Mouse (Mus musculus) limb, embryonic 12.5 days (tissue): ENCODE measurements around the gene Bpifb2. TPM values are rescaled to one million over a fixed set of nuclear protein-coding genes. Genes with fewer than 3 reads are reported as not detected.

Experiments used
- ATAC-seq: fragments of 200-750 bp; cut with Nextera tagmentation; 2 replicates; pipeline ENCODE4 v1.8.0; 2017; ENCODE audit warnings: low read depth, moderate TSS enrichment; ENCODE audit not compliant: insufficient number of reproducible peaks, insufficient read depth, low FRiP score, low TSS enrichment
- H3K27ac ChIP-seq: fragments of 300-500 bp; sonication (generic); 2 replicates; pipeline ENCODE4 v1.5.1; 2016; ENCODE audit warnings: mild to moderate bottlenecking, moderate library complexity
- H3K27me3 ChIP-seq: fragments of 300-500 bp; sonication (generic); 2 replicates; pipeline ENCODE4 v1.6.1; 2016; ENCODE audit warnings: mild to moderate bottlenecking, moderate library complexity
- H3K36me3 ChIP-seq: fragments of 300-500 bp; sonication (generic); 2 replicates; pipeline ENCODE4 v1.6.1; 2016; ENCODE audit warnings: mild to moderate bottlenecking, moderate library complexity
- H3K4me1 ChIP-seq: fragments of 300-500 bp; sonication (generic); replicated peaks from 2 replicates; pipeline ENCODE4 v1.6.1; 2016
- H3K4me2 ChIP-seq: fragments of 300-500 bp; sonication (generic); 2 replicates; pipeline ENCODE4 v1.6.1; 2016; ENCODE audit warnings: mild to moderate bottlenecking, moderate library complexity
- H3K4me3 ChIP-seq: fragments of 300-500 bp; sonication (generic); replicated peaks from 2 replicates; pipeline ENCODE4 v1.5.1; 2016; ENCODE audit warnings: mild to moderate bottlenecking
- H3K9ac ChIP-seq: fragments of 300-500 bp; sonication (generic); replicated peaks from 2 replicates; pipeline ENCODE4 v1.6.1; 2016; ENCODE audit warnings: mild to moderate bottlenecking, moderate library complexity
- H3K9me3 ChIP-seq: fragments of 300-500 bp; sonication (generic); 2 replicates; pipeline ENCODE4 v1.6.1; 2016; ENCODE audit warnings: mild to moderate bottlenecking, moderate library complexity
- WGBS: fragments of 180-500 bp; shearing (Covaris S2); methylation state at CpG from one replicate; pipeline ENCODE4 v1.1.7; 2016; 5-methylcytosine and 5-hydroxymethylcytosine counted together
- polyA plus RNA-seq: library from polyadenylated mRNA; unstranded; fragments of >200 nt; fragmentation: Nextera tagmentation; extraction: Ambion mirVana; gene quantifications from 2 replicates; pipeline ENCODE4 v1.2.1, GENCODE M21; 2016

Bpifb2 gene
- polyA plus RNA-seq, 1 experiment from 2014 or later = not detected

DNA sequence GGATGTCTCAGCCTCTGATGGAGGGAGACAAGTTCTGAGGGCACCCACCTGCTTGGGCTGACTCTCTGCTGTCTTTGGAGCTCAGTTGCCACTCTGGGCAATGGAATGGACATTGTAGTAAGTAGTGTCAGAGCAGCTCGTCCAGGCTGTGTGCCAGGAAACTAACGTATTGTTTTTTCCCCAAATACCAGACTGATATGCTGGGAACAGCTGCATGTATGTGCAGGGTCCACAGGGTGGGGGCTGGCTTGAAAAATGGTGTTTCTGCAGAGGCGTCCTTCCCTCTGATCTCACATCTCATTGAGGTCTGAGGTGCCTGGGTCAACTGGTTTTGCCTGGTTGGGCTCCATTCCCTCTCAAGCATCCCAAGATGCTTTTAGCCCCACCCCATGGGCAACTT lies 14.1 kb upstream of the Bpifb2 start:
- H3K4me3 ChIP-seq = no peak overlapping the region
- no peak overlapping the region for H3K4me2 ChIP-seq
- H3K27ac ChIP-seq = no peak overlapping the region
- H3K9me3 ChIP-seq = no peaks in the 10 kb centered on the region
- 72% methylated on average over 3 of the region's 3 CpGs for whole genome bisulfite sequencing
- H3K27me3 ChIP-seq = peaks cover 3% of the 10 kb centered on the region; the same call in 1 of the 2 replicates
- no peak; the same call in 1 of the 2 replicates for ATAC-seq
- no peak overlapping the region for H3K9ac ChIP-seq
- H3K36me3 ChIP-seq = no peaks in the 10 kb centered on the region
- no peaks in the 10 kb centered on the region for H3K4me1 ChIP-seq

DNA sequence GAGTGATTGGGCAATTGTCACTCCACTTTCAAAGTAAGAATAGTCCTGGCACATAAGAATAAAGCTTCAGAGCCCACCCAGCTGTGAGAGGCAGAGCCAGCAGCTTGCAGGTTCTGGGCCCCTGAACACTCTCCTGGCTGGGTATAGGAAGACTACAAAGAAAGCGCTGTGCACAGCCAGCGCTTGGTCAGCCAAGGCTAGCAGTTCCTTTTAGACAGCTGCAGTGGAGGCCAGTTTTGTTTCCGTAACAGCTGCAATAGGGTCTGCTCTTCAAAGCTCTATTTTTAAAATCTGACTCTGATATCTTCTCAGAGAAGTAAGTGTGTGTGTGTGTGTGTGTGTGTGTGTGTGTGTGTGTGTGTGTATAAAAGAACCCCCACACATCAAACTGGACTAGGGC lies 12.9 kb upstream of the Bpifb2 start:
- no peak for ATAC-seq
- Histone ChIP-seq H3K27ac (no peak overlapping the region), H3K36me3 (no peaks in the 10 kb centered on the region), H3K4me1 (no peaks in the 10 kb centered on the region), H3K4me2 (no peak overlapping the region), H3K9me3 (no peaks in the 10 kb centered on the region), H3K27me3 (peaks cover 3% of the 10 kb centered on the region; the same call in 1 of the 2 replicates), H3K4me3 (no peak overlapping the region), H3K9ac (no peak overlapping the region)
- 86% methylated on average over 3 of the region's 3 CpGs for WGBS

DNA sequence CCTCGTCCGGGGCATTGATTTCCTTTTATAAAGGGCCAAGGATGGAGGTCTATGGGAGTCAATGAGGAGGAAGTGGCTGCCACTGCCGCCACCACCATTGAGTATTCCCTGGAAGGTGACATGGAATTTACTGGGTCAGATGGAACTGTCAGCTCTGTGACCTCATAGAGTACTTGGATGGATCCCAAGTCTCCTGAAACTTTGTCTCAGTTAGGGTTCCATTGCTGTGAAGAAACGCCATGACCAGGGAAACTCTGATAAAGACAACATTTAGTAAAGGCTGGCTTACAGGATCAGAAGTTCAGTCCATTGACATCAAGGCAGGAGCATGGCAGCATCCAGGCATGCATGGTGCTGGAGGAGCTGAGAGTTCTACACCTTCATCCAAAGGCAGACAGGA lies 3.9 kb upstream of the Bpifb2 start, which contains the start of gene Sun5:
Gene Sun5, minus strand, starts transcription at position 101 of the 400 bp plus-strand sequence.
- Histone ChIP-seq H3K27ac (no peak within 1 kb of the TSS), H3K36me3 (no peaks in the 10 kb centered on the region), H3K27me3 (no peaks in the 10 kb centered on the region), H3K9me3 (no peaks in the 10 kb centered on the region), H3K4me1 (no peaks in the 10 kb centered on the region), H3K4me2 (no peak within 1 kb of the TSS), H3K9ac (no peak within 1 kb of the TSS), H3K4me3 (no peak within 1 kb of the TSS)
- no peak for ATAC-seq
- WGBS = 93% methylated on average over 4 of the region's 4 CpGs

DNA sequence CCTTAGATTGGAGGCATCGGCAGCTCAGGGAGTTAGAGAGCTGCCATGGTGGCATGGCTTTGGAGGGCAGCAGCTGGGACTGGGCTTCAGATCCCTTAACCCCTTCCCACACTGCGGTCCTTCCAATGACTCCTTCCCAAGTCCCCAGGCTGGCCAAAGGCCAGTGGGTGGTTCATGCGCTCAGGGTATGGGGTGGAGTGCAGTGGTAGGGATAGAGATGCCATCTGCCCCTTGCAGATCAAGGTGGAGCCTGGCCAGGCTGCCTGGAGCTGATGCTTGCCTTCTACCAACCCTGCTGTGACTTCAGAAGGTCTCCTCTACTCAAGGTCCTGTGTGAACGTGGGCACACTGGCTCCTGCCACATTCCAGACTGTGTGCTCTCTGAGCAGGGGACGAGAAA lies 24.3 kb downstream of the Bpifb2 start:
- no peak overlapping the region for H3K4me3 ChIP-seq
- 75% methylated on average over 5 of the region's 5 CpGs for WGBS

DNA sequence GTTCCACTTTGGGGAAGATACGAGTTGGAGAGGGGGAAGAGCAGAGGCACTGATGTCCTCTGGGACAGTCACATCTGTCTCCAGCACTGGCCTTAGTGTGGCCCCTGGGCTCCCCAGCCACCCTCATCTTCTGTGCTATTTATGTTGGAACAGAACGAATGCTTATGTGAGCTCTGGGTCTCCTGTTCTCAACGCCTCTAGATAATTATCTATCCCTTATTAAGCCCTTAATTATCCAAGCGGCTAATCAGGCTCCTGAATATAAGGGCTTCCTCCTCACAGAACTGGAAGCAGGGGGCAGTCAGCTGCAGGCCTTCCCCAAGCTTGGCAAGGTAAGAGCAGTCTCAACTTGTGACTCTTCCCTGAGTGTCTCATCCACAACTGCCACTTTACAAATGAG lies 25.2 kb downstream of the Bpifb2 start, which contains the start of gene Bpifb6:
Gene Bpifb6, plus strand, starts transcription at position 301 of the 400 bp plus-strand sequence.
- Histone ChIP-seq H3K36me3 (no peaks in the 10 kb centered on the region), H3K9ac (no peak within 1 kb of the TSS), H3K4me2 (no peak within 1 kb of the TSS), H3K27ac (no peak within 1 kb of the TSS), H3K9me3 (no peaks in the 10 kb centered on the region), H3K27me3 (no peaks in the 10 kb centered on the region), H3K4me3 (no peak within 1 kb of the TSS), H3K4me1 (no peaks in the 10 kb centered on the region)
- 69% methylated on average over 4 of the region's 4 CpGs for WGBS
- no peak for ATAC-seq

More for the DNA sequence above, 24.3 kb downstream of the Bpifb2 start:
- Histone ChIP-seq H3K9ac (no peak overlapping the region), H3K4me1 (no peaks in the 10 kb centered on the region), H3K27me3 (no peaks in the 10 kb centered on the region), H3K27ac (no peak overlapping the region), H3K9me3 (no peaks in the 10 kb centered on the region), H3K4me2 (no peak overlapping the region), H3K36me3 (no peaks in the 10 kb centered on the region)
- no peak for ATAC-seq

DNA sequence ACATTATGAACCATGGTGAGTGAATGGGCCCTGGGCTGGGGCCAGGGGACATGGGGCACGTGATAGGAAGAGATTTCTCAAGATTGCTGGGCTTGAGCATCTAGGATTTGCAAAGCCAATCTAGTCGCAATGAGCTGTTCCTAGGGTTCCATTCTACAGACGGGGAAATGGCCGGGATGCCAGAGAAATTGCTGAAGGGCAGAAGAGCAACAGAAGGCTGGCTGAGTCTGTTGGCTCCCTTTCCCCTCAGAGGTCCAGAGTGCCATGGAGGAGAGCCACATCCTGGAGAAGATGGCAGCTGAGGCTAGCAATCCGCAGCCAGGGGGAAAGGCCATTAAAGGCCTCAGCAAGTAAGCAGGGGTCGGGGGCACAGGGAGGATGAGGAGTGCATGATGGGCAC lies 27.9 kb downstream of the Bpifb2 start:
- Histone ChIP-seq H3K27ac (no peak overlapping the region), H3K9ac (no peak overlapping the region), H3K4me1 (no peaks in the 10 kb centered on the region), H3K27me3 (no peaks in the 10 kb centered on the region), H3K4me2 (no peak overlapping the region), H3K9me3 (no peaks in the 10 kb centered on the region), H3K36me3 (no peaks in the 10 kb centered on the region), H3K4me3 (no peak overlapping the region)
- 84% methylated on average over 6 of the region's 6 CpGs for whole genome bisulfite sequencing
- ATAC-seq = no peak

DNA sequence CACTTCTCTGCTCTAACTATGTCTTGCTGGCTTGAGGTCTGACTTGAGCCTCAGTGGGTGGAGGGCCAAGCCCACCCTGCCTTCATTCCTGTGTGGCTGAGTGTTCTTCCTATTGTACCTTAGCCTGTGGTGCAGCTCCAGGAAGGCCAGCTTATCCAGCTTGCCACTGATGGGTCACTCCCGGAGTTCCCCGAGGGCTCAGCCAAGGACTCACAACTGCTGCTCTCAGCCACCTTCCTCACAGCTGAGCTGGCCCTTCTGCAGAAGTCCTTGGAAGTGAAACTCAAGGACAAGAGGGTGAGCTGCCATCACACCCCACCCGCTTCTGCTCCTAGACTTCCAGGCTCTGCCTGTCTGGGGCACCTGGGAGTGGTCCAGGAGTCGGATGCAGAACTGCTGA lies 31.8 kb downstream of the Bpifb2 start:
- H3K4me1 ChIP-seq = no peaks in the 10 kb centered on the region
- no peak overlapping the region for H3K27ac ChIP-seq
- H3K9ac ChIP-seq = no peak overlapping the region
- H3K27me3 ChIP-seq = no peaks in the 10 kb centered on the region
- 83% methylated on average over 4 of the region's 4 CpGs for WGBS
- H3K4me2 ChIP-seq = no peak overlapping the region
- no peak overlapping the region for H3K4me3 ChIP-seq
- H3K9me3 ChIP-seq = no peaks in the 10 kb centered on the region
- ATAC-seq = no peak
- H3K36me3 ChIP-seq = no peaks in the 10 kb centered on the region

DNA sequence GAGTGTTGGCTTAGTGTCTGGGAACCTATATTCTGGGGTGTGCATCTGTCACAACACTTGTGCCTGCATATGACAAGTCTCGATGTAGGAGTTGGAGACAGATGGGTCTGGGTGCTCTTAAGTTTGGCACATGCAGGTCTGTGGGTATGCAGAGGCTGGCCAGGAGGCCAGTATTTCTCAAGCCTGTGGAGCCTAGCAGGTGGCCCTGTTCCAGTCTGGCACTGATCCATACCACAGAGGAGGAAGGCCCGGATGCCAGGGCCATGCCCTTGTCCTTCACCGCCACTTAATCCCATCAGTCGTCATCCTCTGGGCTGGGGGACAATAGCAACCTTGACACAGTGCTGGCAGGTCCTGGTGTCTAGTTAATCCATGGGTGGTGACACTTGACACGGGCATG lies 39.3 kb downstream of the Bpifb2 start:
- 85% methylated on average over 5 of the region's 5 CpGs for WGBS
- Histone ChIP-seq H3K9me3 (no peaks in the 10 kb centered on the region), H3K4me1 (no peaks in the 10 kb centered on the region), H3K36me3 (no peaks in the 10 kb centered on the region), H3K9ac (no peak overlapping the region), H3K27ac (no peak overlapping the region), H3K4me3 (no peak overlapping the region), H3K4me2 (no peak overlapping the region), H3K27me3 (no peaks in the 10 kb centered on the region)
- no peak for ATAC-seq

DNA sequence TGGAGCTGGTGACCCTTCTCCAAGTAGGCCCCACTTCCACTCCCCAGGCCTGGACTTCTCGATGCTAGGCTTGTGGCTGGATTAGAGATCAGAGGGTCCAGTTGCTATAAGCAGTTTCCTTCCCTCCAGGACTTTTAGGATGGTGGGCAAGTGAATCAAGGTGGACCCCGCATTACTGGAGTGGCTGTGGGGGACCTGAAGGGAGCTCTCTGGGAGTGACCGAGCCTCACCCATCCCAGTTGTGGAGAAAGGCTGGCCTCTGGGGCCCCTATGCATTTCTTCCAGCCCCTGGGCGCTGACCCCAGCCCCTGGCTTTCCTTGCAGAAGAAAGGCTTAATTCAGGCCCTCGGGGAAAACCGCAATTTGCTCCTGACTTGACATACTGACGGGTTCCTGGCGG lies 43.1 kb downstream of the Bpifb2 start, which contains the start of gene Bpifb3:
Gene Bpifb3, plus strand, starts transcription at position 301 of the 400 bp plus-strand sequence.
- H3K4me1 ChIP-seq = no peaks in the 10 kb centered on the region
- ATAC-seq = no peak
- no peak within 1 kb of the TSS for H3K4me2 ChIP-seq
- H3K27ac ChIP-seq = no peak within 1 kb of the TSS
- no peak within 1 kb of the TSS for H3K4me3 ChIP-seq
- no peaks in the 10 kb centered on the region for H3K9me3 ChIP-seq
- H3K36me3 ChIP-seq = no peaks in the 10 kb centered on the region
- 73% methylated on average over 8 of the region's 8 CpGs for WGBS
- no peak within 1 kb of the TSS for H3K9ac ChIP-seq
- no peaks in the 10 kb centered on the region for H3K27me3 ChIP-seq

DNA sequence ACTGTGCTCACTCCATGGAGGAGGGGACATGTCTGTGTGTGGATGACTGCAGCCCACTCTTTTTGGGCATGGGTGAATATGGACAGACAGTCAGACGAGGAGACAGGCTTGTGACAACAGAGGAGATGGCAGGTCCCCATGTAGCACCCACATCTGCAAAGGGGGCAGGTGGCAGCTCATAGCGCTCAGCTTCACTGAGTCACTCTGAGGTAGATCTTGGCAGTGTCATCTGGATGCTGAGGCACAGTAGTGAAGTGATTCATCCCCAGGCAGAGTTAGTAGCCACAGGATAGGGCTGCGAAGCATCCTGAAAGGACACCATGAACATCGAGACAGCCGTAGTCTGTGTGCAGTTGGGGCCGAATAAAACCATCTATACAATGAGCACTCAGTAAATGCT lies 46.4 kb downstream of the Bpifb2 start:
- no peak for ATAC-seq
- Histone ChIP-seq H3K36me3 (no peaks in the 10 kb centered on the region), H3K27me3 (no peaks in the 10 kb centered on the region), H3K4me2 (no peak overlapping the region), H3K9ac (no peak overlapping the region), H3K27ac (no peak overlapping the region), H3K4me3 (no peak overlapping the region), H3K9me3 (no peaks in the 10 kb centered on the region), H3K4me1 (no peaks in the 10 kb centered on the region)
- 87% methylated on average over 6 of the region's 6 CpGs for WGBS

DNA sequence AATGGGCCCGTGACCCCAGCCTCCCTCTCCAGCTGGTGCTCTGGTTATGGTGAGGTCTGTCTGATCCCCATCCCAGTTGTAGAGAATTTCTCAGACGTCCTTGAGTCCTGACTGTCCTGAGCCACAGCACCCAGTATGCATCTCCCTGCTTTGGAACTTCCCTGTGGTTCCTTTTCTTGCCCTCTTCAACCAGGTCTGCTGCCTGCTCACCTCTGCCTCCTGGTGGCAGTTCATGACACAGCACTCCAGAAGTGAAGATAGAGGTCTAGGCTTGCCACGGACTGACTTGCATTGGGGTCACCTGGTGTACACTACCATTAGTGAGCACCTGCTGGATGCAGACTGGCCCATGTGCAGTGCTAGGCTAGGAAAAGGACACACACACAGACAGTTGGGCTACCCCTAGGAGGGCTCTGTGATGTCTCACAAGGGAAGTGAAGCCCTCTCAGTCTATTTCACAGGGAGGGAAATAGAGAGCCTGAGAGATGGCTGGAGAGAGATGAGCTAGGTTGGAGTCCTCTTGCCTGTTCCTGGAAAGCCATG lies 55.1 kb downstream of the Bpifb2 start:
- H3K4me1 ChIP-seq = no peaks in the 10 kb centered on the region
- no peaks in the 10 kb centered on the region for H3K9me3 ChIP-seq
- no peak overlapping the region for H3K9ac ChIP-seq
- whole genome bisulfite sequencing = 44% methylated on average over 3 of the region's 3 CpGs
- 0 out of 2 replicates have a peak, but pooled peaks have one; percentile 66 for ATAC-seq
- no peaks in the 10 kb centered on the region for H3K27me3 ChIP-seq
- no peak overlapping the region for H3K4me2 ChIP-seq
- no peak overlapping the region for H3K4me3 ChIP-seq
- no peaks in the 10 kb centered on the region for H3K36me3 ChIP-seq
- H3K27ac ChIP-seq = no peak overlapping the region

DNA sequence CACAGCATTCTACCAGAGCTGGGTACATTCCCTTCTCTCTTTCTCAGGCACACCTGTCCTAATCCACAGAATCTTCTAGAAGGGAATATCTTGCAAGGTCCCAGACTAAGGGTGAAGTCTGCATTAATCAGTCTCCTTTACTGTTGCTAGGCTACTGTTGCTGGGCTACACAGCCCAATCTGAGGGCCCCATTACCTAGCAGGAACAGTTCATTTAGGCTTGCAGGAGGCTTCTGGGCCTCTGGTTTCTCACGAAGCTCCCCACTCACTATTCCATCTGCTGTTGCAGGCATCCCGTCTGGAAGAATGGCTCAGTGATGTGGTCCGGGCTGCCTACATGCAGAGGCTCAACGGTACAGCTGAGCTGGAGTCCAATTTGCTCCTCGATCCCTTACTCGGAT lies 56.3 kb downstream of the Bpifb2 start:
- ATAC-seq = no peak
- WGBS = 71% methylated on average over 6 of the region's 6 CpGs

More for the DNA sequence above, 56.3 kb downstream of the Bpifb2 start:
- no peak overlapping the region for H3K4me2 ChIP-seq
- H3K27ac ChIP-seq = no peak overlapping the region
- H3K27me3 ChIP-seq = no peaks in the 10 kb centered on the region
- H3K9me3 ChIP-seq = no peaks in the 10 kb centered on the region
- no peak overlapping the region for H3K9ac ChIP-seq
- no peak overlapping the region for H3K4me3 ChIP-seq
- no peaks in the 10 kb centered on the region for H3K36me3 ChIP-seq
- H3K4me1 ChIP-seq = no peaks in the 10 kb centered on the region
